Mouse (Mus musculus): ENCODE results near the gene Cd9. TPM values are rescaled to one million over a fixed set of nuclear protein-coding genes. Genes with fewer than 3 reads are reported as not detected.

Gene Cd9
- polyA plus RNA-seq, 1 experiment from 2014 or later: 298 TPM

- DNase-seq (ENCODE audit: low read depth, low spot score) (no peak), ATAC-seq (no peak)
- H3K27me3 ChIP-seq: no peaks in the 10 kb centered on the region
- ChIA-PET CTCF (no interaction called here), POLR2A (no interaction called here)
- no peak for TF ChIP-seq CTCF (IDR thresholded peaks at IDR 0.05)
- in situ Hi-C loops (cut with MboI; ENCODE audit: low pct_unique_long_range_greater_than_20kb): no loop called here
Observed at GRCm38 (mm10) chr6:125524027-125524426, 29.4 kb upstream of the Cd9 start.

GRCm38 (mm10) chr6:125521558-125522193 is 27.1 kb upstream of the Cd9 start:
- POLR2A ChIA-PET: interaction anchor here (1.1 kb wide), 1 partner anchor 27 kb away, joined by 3 read pairs; the partner anchor contains the start of gene Cd9
- in situ Hi-C loops (cut with MboI; ENCODE audit: low pct_unique_long_range_greater_than_20kb): no loop called here
- ATAC-seq: no peak

GRCm38 (mm10) chr6:125515503-125516315 is 21.1 kb upstream of the Cd9 start:
- POLR2A ChIA-PET: no interaction called here
- no peak for ATAC-seq
- CTCF ChIA-PET: interaction anchor here (1.6 kb wide), 1 partner anchor 18 kb away, joined by 4 read pairs; no protein-coding TSS in a partner anchor
- no peaks in the 10 kb centered on the region for H3K27me3 ChIP-seq
- in situ Hi-C loops (cut with MboI; ENCODE audit: low pct_unique_long_range_greater_than_20kb): no loop called here
- no peak for DNase-seq (ENCODE audit: low read depth, low spot score)
- no peak for TF ChIP-seq CTCF (IDR thresholded peaks at IDR 0.05)

More at GRCm38 (mm10) chr6:125521558-125522193, 27.1 kb upstream of the Cd9 start:
- CTCF ChIA-PET: no interaction called here
- DNase-seq (ENCODE audit: low read depth, low spot score): no peak
- no peaks in the 10 kb centered on the region for H3K27me3 ChIP-seq
- TF ChIP-seq CTCF (IDR thresholded peaks at IDR 0.05): no peak

GRCm38 (mm10) chr6:125512950-125513596 is 18.5 kb upstream of the Cd9 start:
- ATAC-seq (no peak), DNase-seq (ENCODE audit: low read depth, low spot score) (no peak)
- CTCF ChIA-PET: interaction anchor here (1.0 kb wide), 1 partner anchor 12 kb away, joined by 3 read pairs; no protein-coding TSS in a partner anchor
- no peak for TF ChIP-seq CTCF (IDR thresholded peaks at IDR 0.05)
- H3K27me3 ChIP-seq: no peaks in the 10 kb centered on the region
- POLR2A ChIA-PET: no interaction called here
- in situ Hi-C loops (cut with MboI; ENCODE audit: low pct_unique_long_range_greater_than_20kb): no loop called here

- POLR2A ChIA-PET: no interaction called here
- in situ Hi-C loops (cut with MboI; ENCODE audit: low pct_unique_long_range_greater_than_20kb): no loop called here
- ATAC-seq (no peak), DNase-seq (ENCODE audit: low read depth, low spot score) (no peak)
- TF ChIP-seq CTCF (IDR thresholded peaks at IDR 0.05): no peak
- CTCF ChIA-PET: no interaction called here
- H3K27me3 ChIP-seq: no peaks in the 10 kb centered on the region
Observed at GRCm38 (mm10) chr6:125511196-125511595, 16.6 kb upstream of the Cd9 start.

GRCm38 (mm10) chr6:125510645-125511044 is 16.1 kb upstream of the Cd9 start:
- no peak for TF ChIP-seq CTCF (IDR thresholded peaks at IDR 0.05)
- ChIA-PET POLR2A (no interaction called here), CTCF (no interaction called here)
- ATAC-seq (no peak), DNase-seq (ENCODE audit: low read depth, low spot score) (no peak)
- no peaks in the 10 kb centered on the region for H3K27me3 ChIP-seq
- in situ Hi-C loops (cut with MboI; ENCODE audit: low pct_unique_long_range_greater_than_20kb): no loop called here

- H3K27me3 ChIP-seq: no peaks in the 10 kb centered on the region
- ChIA-PET CTCF (no interaction called here), POLR2A (interaction anchor here (0.6 kb wide), 1 partner anchor 1076 kb away, joined by 5 read pairs; no protein-coding TSS in a partner anchor)
- no peak for ATAC-seq
- in situ Hi-C loops (cut with MboI; ENCODE audit: low pct_unique_long_range_greater_than_20kb): no loop called here
- no peak for TF ChIP-seq CTCF (IDR thresholded peaks at IDR 0.05)
- no peak for DNase-seq (ENCODE audit: low read depth, low spot score)
Observed at GRCm38 (mm10) chr6:125509783-125510182, 15.2 kb upstream of the Cd9 start.

- no peak for TF ChIP-seq CTCF (IDR thresholded peaks at IDR 0.05)
- in situ Hi-C loops (cut with MboI; ENCODE audit: low pct_unique_long_range_greater_than_20kb): no loop called here
- no peak for DNase-seq (ENCODE audit: low read depth, low spot score)
- H3K27me3 ChIP-seq: no peaks in the 10 kb centered on the region
- CTCF ChIA-PET: interaction anchor here (1.0 to 1.8 kb wide), 2 partner anchors 14 to 81 kb away, joined by 3 to 5 read pairs; no protein-coding TSS in a partner anchor
- ATAC-seq: no peak
- POLR2A ChIA-PET: no interaction called here
Observed at GRCm38 (mm10) chr6:125506427-125506826, 11.8 kb upstream of the Cd9 start.

- ChIA-PET CTCF (interaction anchor here (1.8 kb wide), 1 partner anchor 80 kb away, joined by 5 read pairs; no protein-coding TSS in a partner anchor), POLR2A (no interaction called here)
- in situ Hi-C loops (cut with MboI; ENCODE audit: low pct_unique_long_range_greater_than_20kb): no loop called here
- DNase-seq (ENCODE audit: low read depth, low spot score) (no peak), ATAC-seq (no peak)
- no peaks in the 10 kb centered on the region for H3K27me3 ChIP-seq
- no peak for TF ChIP-seq CTCF (IDR thresholded peaks at IDR 0.05)
Observed at GRCm38 (mm10) chr6:125504622-125505355, 10.2 kb upstream of the Cd9 start.

GRCm38 (mm10) chr6:125503186-125503802 is 8.7 kb upstream of the Cd9 start:
- no peak for TF ChIP-seq CTCF (IDR thresholded peaks at IDR 0.05)
- DNase-seq (ENCODE audit: low read depth, low spot score) (no peak), ATAC-seq (no peak)
- ChIA-PET POLR2A (interaction anchor here (0.8 kb wide), 1 partner anchor 73 kb away, joined by 5 read pairs; no protein-coding TSS in a partner anchor), CTCF (no interaction called here)
- H3K27me3 ChIP-seq: no peaks in the 10 kb centered on the region
- in situ Hi-C loops (cut with MboI; ENCODE audit: low pct_unique_long_range_greater_than_20kb): no loop called here

Measured in Patski (cell line).